Mouse (Mus musculus): ENCODE data around the gene Trp53i11.

DNA sequence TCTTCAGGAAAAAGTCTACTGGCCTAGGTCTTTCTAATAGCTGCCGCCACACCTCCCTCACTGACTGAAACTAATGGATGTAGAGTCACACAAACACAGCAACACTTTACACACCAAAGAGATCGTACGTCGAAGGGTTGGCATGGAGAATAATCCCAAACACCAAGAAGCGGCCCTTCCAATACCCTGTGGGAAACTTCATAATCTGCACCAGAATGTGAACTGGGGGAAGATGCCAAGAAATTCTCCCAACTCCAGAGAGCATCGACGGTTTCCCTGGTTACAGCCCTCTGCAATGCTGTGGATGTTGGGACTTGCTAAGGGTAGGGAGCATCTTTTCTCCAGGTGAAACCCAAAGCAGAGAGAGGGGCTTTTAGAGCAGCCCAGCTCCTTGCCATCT is 63.3 kb downstream of the Trp53i11 start:
- TF ChIP-seq CTCF (IDR thresholded peaks at IDR 0.05; ENCODE audit: borderline replicate concordance, insufficient read depth, low read depth, low read length) (no peak), POLR2A (IDR thresholded peaks at IDR 0.05; ENCODE audit: borderline replicate concordance, insufficient read depth, low read length) (no peak)

Measured in cerebellum, adult 2 months (tissue).